Mouse (Mus musculus) embryo, embryonic 9.5 days (tissue): ENCODE measurements at regions not wholly inside any gene's neighbourhood (a gene's known extent, or its start where the extent isn't known, plus 50 kb on each side); places are given as distances from the start of the nearest gene placed in this dataset.

Source experiments
- DNase-seq: peaks from one replicate; pipeline ENCODE4 v3.0.0-alpha.2; 2017; ENCODE audit errors: extremely low spot score

DNA sequence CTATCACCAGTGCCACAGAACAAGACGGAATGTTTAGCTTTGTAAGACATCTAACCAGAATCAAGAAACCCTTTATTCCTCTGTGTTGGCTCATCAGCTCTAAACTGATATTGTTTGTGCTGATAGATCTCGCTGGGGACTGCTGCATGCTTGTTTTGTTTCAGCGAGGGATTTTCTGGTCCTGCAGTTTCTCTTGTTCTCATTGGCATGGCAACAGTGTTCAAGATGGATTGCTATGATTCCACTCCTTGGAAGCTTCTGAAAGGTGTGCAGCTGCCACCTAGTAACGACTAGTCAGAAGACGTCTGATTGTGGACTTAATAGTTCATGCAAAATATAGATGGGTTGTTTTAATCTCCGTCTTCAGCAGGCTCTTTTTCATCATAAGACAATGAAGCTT is 591.2 kb downstream of the Sorcs1 start:
- peak; percentile 4 for DNase-seq

DNA sequence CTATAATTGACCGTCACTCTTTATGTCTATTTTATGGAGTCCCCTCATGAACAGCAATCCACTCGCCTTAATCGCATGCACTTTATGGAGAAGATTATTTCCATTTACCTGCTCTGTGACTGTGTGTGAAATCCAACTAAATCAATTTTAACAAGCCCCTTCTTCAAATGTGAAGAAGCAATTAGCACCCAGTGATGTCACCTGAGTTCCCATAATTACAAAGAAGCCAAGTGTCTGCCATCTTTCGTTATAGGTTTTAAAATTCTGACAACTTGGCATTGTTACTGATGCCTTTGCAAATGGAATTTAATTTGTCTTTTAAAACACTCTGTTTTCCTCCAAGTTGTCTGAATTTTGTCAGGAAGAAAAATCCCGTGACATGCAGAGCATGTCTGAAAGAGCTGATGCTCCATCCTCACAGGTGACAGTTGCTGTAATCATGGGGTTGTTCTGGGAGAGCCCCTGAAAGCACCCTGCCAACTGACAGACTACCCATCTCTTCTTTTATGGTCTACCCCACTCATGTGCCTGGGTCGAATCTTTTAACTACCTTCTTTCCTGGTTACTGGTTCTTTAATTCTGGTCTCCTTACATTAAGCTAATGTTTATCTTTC is 600.9 kb downstream of the Sorcs1 start:
- DNase-seq: no peak

- DNase-seq: no peak
These were observed 618.0 kb downstream of the Sorcs1 start for GRCm38 (mm10) chr19:50060448-50060847.

GRCm38 (mm10) chr19:50052910-50053309 is 625.5 kb downstream of the Sorcs1 start:
- DNase-seq: no peak

DNA sequence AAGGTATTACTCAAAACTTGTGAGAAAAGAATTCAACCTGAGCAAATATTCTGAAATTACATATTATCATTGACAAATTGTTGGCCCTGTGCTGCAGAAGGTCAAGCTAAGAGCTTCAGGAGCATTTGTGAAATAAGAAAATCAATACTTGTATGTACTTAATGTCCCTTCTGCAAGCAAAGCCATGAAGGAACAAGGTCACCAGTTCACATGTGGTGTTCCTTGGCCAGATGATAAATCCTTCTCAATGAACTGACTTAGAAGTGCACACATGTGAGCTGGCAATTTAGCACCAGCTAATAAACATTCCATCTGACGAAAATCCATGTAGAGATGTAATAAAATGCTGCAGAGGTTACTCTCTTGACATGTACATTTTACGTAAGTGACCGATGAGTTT is 632.7 kb downstream of the Sorcs1 start:
- DNase-seq: no peak

DNA sequence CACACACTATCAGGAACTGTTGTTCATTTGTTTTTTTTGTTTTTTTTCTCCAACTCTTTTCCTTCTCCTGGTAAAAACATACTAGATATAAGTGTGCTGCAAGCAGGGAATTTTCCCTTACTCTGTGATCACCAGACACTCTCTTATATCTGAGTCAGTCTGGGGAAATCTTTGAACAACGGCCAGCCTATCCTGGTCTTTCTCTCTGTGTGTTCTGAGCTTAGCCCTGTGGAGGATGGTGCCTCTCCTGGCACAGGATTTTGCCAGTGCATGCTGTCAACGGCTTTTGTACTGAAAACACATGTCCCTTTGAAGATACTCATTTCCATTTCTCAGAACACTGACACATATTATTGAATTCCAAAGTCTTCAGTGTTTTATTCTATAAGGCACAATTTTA is 664.8 kb downstream of the Sorcs1 start:
- no peak for DNase-seq

DNA sequence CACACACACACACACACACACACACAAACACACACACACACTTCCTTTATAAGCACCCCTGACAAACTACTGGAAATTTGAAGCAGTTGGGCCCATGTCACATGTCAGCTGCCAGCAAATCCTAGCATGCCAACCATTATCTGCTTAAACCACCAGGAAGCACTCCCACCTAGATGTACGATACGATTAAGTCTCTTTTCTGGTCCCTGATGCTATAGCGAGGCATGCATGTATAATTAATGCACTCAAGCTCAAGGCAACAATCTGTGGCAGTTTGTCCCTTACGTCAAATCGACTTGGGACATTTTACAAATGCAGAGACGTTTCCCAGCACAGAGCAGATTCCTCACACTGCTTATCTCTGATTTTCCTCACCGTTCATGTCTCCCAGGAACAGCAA is 673.2 kb downstream of the Sorcs1 start:
- no peak for DNase-seq

DNA sequence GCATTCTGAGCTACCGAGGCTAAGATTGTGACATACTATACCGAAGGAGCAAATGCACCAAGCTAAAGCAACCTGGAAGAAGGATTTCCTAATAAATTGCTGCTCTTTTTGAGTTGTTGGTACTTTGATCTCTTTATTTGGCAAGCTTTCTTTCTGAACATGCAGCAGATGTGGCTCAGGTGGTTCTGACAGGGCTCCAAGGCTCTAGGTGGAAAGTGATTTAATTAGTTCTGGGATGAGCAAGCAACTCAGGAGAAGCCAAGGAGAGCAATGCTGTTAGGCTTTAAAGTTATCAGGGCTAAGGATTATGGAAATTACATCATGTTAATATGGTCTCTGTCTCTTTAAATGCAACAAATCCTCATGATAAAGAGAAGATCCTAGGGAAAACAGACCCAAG is 692.6 kb downstream of the Sorcs1 start:
- DNase-seq: no peak

GRCm38 (mm10) chr19:49966284-49966841 is 712.1 kb downstream of the Sorcs1 start:
- no peak for DNase-seq

- no peak for DNase-seq
These were observed 713.8 kb downstream of the Sorcs1 start for GRCm38 (mm10) chr19:49964679-49965078.

DNA sequence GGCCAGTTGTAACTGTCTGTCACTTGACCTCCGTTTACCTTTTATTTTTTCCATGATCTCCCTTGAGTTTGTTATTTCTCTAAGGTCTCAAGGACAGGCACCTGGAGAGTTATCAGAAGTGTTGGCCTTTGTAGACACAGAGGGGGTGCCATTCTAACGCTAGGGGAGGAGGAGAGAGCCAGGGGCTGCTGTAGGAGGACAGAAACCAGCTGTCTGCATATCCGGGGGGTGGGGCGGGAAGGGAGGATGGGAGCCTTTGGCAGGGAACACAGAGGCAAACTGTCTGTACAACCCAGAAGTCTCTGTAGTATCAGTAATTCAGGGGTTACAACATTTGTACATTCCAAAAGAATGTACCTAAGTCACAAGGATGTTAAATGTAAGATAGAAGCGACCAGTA is 719.9 kb downstream of the Sorcs1 start:
- DNase-seq: no peak

DNA sequence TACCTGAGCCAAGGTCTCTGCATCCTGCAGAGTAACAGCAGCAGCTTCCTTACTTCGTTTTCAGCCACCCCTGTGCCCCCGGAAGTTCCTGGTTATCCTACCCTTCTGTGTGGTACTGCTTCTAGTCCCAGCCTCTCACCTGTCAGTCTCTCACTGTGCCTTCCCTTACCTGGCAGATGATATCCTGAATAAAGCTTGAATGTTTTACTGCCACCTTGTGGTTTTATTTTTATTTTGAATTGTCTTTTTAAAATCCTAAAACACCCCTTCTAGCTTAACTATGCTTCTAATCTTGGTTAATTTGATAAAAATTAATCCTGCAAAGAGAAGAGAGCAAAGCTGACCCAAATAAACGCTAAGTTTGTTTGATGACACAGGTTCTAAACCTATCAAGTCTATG is 747.2 kb downstream of the Sorcs1 start:
- DNase-seq: no peak

GRCm38 (mm10) chr19:49911738-49912137 is 766.7 kb downstream of the Sorcs1 start:
- no peak for DNase-seq

- DNase-seq: no peak
These were observed 798.2 kb downstream of the Sorcs1 start for GRCm38 (mm10) chr19:49880241-49880640.

DNA sequence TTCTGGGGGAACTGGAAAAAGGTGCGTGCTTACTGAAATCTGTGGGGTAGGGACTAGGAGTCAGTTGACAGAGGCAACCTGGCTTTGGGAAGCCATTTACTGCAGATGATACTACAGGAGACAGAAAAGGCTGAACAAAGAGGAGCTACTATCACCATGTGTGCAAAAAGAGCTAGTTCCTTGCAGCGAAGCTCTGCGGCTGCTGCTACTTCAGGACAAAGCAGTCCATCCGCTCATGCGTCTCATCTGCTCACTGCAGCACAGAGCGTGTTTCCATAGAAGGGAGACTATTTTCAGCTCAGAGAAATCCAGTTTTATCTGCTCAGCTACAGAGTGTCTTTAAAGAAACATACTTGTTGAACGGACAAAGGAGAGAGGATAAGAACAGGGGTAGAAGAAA is 817.7 kb downstream of the Sorcs1 start:
- DNase-seq: no peak

DNA sequence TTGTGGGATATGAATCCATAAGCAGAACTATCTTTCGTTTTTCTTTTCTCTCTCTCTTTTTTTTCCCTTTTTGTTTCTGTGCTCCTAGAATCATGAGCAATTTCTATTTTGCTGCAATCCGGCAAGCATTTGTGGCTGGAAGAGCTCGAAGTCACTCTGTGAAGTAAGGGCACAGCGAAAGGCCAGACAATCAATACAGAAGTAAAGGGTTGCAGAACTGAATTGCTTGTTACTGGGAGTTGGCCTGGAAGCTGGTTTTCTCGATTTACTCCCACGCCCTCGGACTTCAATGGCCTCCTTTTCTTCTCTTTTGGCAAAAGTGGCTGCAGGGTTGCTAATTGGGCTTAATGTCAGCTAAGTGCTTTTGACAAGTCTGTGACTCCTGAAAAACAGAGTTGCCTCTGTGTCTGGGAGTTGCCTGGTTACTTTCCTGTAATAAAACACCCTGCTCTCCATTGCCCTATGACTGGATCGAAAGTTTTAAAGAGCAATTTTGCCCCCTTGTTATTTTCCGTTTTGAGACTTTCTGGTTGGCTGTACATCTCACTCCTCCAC is 822.9 kb downstream of the Sorcs1 start:
- DNase-seq: peak; percentile 19

DNA sequence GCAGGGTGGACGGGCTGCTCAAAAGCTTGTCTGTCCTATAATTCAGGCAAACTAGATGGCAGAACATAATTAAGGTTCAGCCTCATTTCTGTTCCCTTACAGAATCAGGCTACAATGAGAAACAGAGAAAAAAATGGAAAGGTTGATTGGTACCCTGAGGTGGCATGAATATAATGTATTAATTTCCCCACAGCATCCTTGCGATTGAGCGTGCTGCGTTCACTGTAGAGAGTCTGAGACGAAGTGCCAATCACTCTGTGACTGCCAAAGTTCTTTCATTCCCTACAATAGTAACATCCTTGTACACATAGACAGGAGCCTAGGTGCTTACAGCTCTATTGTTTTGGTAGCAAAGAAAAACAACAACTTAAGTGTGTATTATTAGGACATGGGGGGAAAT is 836.5 kb downstream of the Sorcs1 start:
- DNase-seq: no peak

GRCm38 (mm10) chr19:49839153-49839911 is 839.1 kb downstream of the Sorcs1 start:
- no peak for DNase-seq

DNA sequence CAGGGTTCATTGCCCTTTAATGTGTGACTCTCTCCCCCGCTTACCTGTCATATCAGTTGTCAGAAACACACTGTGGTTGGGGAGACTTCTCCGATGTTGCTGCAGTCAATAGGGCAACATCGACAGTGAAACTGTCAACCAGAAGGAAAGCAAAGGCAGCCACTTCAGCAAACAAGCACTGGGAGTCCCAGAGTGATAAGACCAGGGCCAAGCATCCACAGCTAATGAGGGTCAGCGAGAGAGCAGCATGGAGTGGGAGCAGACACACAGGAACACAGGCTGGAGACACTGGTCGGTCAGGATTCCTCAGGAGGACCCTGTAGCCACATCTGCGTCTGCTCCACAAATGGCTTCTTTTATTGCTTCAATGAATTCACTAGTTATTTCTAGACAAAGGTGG is 847.5 kb downstream of the Sorcs1 start:
- DNase-seq: no peak

DNA sequence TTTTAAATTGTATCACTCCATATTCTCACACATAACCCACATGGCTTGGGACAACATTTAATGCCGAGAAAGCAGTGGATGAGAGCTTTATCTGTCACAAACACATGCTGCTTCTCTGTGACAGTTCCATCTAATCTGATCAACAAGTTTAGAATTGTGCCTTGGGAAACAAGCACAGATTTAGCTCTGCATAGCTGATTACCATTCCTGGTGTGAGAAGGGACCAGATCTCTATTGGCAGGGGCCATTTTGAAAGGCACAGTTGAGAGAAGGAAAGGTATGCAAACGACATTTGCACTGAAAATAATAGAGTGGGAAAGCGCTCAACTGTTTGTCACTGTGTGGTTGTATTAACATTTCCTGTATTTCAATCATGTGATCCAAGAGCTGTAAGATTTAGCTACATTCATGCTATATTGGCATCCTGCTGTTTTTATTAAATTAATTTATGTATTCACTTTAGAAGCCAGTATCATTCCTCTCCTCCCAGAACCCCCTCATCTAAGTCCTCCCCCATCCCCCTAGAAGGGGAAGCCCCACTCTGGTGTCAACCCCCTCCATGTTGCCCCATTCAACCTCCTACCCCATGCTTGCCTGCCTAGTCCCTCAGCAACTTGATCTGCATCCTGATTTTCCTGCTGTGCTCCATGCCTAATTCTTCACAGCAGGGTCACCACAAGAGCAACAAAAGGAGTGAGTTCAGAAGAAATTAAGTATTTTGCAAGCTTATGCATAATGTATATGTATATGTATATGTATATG is 872.6 kb downstream of the Sorcs1 start:
- DNase-seq: no peak
